Mouse (Mus musculus) layer of hippocampus, postnatal 14 days (tissue): ENCODE results near the gene Scrn2. TPM values are rescaled to one million over a fixed set of nuclear protein-coding genes. Genes with fewer than 3 reads are reported as not detected.

ENCODE experiments used
- DNase-seq, 2 experiments: peaks; one replicate each; pipeline ENCODE4 v3.0.0; 2021 to 2022; ENCODE audit warnings: low spot score in 2 of 2, mixed read lengths in 1 of 2
- long read RNA-seq, 2 experiments: library from polyadenylated mRNA; stranded (forward); transcript quantifications; one replicate each; pipeline ENCODE4 v2.0.0; 2021
- total RNA-seq, 2 experiments: library from RNA; stranded (reverse); gene quantifications; 2 replicates each; pipeline ENCODE4 v1.2.3; 2021

Gene Scrn2
- total RNA-seq: 1 to 10 TPM; 4.8 to 6.3 TPM
- long read RNA-seq, experiment 1, partial matches to known transcripts: 0 of 2 reads
- long read RNA-seq, experiment 1, other reads (novel, unspliced or antisense): 0 of 2 reads
- long read RNA-seq, experiment 2, partial matches to known transcripts: 2 of 6 reads
- long read RNA-seq, experiment 2, other reads (novel, unspliced or antisense): 1 of 6 reads

DNA sequence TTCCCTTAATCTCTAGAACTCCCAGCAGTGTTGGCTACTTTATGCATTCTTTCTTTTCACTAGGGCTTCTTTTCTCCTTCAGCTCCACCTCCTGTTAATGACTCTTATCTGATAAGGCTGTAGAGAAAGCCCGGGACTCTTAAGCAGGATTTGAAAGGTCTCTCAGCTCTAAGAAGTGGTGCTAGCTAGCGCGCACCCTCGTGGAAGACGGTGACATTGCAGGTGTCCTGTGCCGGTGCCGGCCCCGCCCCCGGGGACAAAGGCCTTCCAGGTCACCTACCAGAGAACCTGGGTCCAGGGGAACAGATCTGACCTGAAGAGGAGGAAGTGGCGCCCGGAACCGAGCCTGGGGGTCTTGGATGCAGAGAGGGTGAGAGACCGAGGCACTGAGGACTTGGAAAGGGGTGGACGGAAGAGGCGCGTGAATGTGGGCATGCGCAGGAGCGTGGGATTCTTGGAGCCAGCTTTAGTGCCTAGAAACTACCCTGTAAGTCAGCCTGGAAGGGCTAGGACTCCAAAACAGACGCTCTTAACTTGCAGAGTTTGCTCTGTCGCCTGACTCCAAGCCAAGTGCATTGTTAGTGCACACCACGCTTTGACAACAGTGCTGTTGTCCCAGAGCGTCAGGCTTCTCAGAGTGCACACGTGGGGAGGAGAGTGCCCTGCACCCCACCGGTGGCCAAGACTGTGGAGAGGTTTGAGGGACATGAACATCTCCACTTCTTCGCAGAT is at the start of gene Scrn2:
TSS of gene Scrn2 (plus strand) at position 253 of the 732 bp plus-strand sequence.
- DNase-seq: peak; percentile 63 to 70

DNA sequence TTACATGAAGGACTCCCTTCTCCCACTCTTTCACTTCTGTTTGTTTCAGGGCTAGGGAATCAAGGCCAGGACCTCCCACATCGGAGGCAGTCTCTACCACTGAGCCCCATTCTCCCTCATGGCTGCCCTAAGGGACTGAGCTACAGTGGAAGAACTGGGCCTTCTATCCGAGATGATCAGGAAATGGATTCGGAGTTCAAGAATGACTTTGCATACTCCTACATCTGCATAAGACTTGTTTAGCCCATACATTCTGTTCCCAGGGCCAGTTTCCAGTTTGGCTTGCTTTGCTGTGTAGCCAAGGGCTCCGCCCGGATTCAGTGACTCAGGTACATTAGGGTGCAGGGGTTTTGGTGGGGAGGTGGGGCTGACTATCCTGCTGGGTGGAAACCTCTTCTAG is 49.7 kb upstream of the Scrn2 start:
- DNase-seq: no peak

GRCm38 (mm10) chr11:96981461-96981860 is 48.3 kb upstream of the Scrn2 start:
- DNase-seq: no peak

DNA sequence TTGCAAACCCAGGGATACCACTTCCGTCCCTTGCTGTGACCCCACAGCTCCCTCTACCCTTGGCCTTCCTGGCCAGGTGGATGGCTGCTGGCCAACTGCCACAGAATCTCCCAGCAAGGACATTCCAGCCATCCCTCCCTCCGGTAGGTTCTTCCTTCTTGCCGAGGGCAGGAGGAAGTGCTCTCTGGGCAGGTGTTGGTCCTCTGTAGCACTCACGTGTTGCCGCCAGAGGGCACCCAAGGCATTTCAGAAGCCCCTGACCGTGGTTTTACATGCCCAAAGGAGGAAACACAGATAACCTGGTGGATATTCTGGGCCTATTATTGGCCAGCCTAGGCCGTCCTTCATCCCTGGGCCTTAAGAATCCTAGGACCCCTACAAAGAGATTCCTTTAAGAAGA is 47.4 kb upstream of the Scrn2 start:
- peak; percentile 80 to 85 for DNase-seq

DNA sequence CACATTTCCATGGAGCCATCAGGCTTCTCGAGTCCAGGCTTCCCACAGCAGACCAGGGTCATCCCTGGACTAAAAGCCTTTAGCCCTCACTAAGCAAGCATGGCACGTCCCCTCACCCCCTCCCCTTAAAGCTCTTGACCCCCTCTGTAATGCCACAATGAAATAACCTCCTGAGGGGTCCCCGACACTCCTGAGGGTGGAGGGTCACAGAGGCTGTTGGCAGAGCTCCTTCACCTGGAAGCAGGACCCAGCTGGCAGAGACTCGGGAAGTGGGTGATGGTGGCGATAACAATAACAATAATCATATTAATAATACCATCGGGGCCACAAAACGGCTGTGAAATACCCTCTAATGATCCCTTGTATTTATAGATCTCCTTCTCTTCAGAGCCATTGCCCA is 46.9 kb upstream of the Scrn2 start, which contains the start of gene Sp2:
TSS of gene Sp2 (minus strand) at position 101 of the 400 bp plus-strand sequence.
- no peak for DNase-seq

GRCm38 (mm10) chr11:96984903-96985302 is 44.8 kb upstream of the Scrn2 start:
- no peak for DNase-seq

DNA sequence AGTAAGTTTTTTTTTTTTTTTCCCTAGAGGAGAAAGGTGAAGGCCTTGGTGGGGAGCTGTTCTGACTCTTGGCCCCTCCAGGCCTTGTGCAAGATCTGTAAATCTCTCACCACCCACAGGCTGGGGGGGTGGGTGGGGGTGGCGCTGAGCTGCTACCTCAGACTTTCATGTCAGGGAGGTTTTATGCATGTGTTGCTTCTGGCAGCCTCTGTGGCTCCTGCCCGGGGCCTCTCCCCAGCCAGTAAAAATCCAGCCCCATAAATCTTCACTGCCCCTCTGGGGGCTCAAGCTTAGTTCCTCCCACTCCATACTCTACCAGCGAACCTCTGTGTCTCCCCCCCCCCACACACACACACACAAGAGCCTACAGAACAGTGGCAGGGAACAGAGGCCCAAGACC is 43.3 kb upstream of the Scrn2 start:
- no peak for DNase-seq

- DNase-seq: no peak
Measured at GRCm38 (mm10) chr11:96987873-96988655, 41.7 kb upstream of the Scrn2 start.

GRCm38 (mm10) chr11:96991501-96991900 is 38.2 kb upstream of the Scrn2 start:
- DNase-seq: no peak

DNA sequence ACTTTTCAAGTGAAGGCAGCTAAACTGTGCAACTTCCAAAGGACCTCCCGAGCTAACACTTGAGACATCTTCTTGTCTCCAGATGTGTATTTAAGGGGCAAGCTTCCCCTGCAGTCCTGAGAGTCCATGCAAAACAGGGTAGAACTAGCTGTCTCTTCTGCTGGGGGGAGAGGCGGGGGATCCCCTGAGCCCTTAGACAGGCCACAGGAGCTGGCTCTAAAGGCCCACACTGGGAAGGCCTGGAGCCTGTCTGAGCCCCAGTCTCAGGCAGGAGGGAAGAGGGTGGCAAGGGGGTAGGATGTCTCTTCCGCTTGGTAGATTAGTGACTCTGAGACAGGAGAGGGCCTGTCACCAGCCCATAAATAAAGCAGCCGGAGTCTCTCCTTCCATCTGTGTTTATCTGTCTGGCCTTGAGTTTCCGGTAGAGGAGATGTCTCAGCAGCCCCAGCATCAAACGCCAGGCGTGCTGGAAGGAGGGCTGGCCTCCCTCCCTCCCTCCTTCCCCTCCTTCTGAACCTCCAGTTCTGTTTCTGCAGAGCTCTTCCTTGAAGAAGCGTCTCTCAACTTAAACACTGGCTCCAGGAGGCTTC is 36.9 kb upstream of the Scrn2 start:
- DNase-seq: no peak

GRCm38 (mm10) chr11:96995031-96995430 is 34.7 kb upstream of the Scrn2 start:
- DNase-seq: no peak

DNA sequence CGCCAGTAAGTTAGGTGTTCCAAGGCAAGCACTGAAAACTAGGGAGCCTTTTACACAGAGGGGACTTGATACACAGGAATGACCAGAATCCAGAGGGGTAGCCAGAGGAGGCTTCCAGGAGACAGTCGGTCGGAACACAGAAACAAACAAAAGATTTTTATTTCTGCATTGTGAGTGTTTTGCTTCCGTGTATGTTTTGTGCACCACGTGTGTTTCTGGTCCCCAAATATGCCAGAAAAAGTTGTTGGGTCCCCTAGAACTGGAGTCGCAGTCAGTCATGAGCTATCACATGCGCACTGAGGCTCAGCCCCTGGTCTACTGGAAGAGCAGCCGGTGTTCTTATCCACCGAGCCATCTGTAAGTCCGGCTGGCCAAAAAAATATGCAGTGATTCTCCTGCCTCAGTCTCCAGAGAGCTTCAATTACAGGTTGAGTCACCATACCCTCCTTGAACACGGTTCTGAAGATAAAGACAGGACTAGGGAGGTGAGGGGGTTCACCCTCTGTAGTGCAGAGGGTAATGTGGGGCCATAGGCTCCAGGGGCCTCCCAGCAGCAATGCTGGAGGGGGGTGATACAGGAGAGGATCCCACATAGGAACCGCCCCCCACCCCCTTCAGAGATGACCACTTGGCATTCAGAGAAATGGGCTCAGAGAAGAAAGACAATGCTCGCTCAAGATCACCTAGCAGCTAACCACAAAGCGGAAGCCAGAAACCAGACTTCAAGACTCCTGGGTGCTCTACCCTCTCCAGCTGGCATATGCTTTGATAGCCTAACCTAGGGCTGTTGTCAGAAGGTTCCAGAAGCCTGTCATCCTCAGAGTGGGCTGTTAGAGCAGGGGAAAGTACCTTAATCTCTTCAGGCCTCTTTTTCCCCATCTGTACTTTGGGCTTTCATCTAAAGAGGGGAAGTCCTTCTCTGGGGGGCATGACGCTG is 33.6 kb upstream of the Scrn2 start:
- no peak for DNase-seq

GRCm38 (mm10) chr11:96996773-96997379 is 32.9 kb upstream of the Scrn2 start:
- DNase-seq: no peak

- DNase-seq: no peak
Measured at GRCm38 (mm10) chr11:96997380-96997956, 32.3 kb upstream of the Scrn2 start.

DNA sequence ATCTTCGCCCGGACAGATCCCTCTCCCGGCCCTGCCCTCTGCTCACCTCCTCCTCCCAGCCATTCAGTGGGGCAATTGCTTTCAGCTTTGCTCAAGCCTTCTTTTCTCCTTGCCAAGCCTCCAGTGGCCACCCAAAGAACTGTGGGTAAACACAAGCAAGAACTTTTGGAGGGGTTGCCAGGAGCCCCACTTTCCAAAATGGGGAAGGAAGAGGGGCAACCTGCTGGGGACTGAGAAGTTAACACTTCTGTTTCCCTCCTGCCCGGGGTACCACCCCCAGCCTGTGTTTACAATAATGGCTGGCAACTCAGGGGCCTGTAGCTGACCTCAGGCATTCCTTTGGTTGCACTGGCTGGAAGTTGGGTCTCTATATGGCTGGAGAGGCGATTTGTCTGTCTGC is 26.6 kb upstream of the Scrn2 start:
- no peak for DNase-seq

DNA sequence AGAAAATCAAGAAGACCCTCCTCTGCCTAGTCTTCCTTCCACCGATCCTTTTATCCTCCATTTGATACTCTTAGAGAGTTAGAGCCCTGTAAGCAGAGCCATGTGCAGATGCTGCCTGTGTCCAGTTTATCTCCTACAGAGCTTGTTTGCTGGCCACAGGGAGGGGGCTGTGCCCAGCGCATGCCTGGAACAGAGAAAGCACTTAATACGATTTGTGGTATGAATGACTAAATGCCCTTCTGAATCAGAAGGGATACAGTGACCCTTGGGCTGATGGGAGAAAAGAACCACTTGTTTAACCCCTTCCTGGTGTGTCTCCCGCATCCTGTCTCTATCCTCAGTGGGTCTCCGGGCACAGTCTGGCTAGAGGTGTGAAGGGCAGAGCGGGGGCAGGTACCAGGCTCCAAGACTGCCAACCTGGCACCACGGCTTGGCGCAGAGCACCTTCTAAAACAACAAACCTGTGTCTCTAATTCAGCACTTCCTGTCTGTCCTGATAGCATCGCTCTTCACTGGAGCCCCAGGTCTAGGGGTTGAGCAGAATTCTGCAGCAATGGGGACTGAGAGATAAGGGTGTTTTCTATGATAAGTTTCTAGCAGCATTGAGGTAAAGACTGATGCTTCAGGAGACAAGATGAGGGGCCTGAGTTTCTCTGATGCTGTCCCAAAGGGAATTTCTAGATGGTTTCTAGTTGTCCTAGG is 22.5 kb upstream of the Scrn2 start:
- DNase-seq: no peak

GRCm38 (mm10) chr11:97009198-97009790 is 20.4 kb upstream of the Scrn2 start:
- no peak for DNase-seq

DNA sequence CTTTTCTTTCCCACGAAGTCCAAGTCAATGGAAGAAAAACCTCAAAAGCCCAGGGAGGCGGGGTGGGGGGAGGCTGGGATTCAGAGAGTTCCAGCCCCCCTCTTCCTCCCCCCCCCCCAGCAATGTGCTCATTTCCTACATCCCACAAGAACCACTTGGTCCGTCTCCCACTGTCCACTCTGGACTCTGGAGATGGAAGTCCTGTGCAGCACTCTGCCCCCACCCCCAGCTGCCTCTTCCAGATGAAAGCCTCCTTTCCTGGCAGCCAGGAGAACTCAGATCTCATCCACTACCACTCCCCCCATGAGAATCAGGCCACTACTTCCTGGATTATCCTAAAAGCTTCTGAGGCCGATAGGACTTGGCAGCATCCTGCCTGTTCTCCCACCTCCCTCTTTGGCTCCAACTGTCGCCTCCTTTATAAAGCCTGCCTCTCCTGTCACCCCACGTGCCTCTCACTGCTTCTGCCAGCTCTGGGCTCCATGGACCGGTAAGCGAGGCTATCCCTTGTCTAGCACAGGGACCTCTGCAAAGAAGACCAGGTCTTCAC is 16.5 kb upstream of the Scrn2 start, which contains the start of gene Sp6:
TSS of gene Sp6 (plus strand) at position 274 of the 550 bp plus-strand sequence.
- DNase-seq: no peak
